Mouse (Mus musculus): ENCODE results near the gene Cul1.
"Not testable (repeated sequence)": the region's sequence is repeated elsewhere in the genome, so short reads cannot be mapped to it uniquely, and the experiment has no call there.

The Cul1 gene

GRCm38 (mm10) chr6:47453098-47453497 lies at the start of gene Cul1:
Cul1 (plus strand) TSS chr6:47453398.
- DNase-seq (ENCODE audit: low read depth): peak; percentile 20

GRCm38 (mm10) chr6:47404419-47405382 lies 48.5 kb upstream of the Cul1 start:
- no peak for DNase-seq (ENCODE audit: low read depth)

GRCm38 (mm10) chr6:47412886-47413606 lies 40.2 kb upstream of the Cul1 start:
- no peak for DNase-seq (ENCODE audit: low read depth)

- no peak for DNase-seq (ENCODE audit: low read depth)
Observed at GRCm38 (mm10) chr6:47413656-47414055, 39.5 kb upstream of the Cul1 start.

GRCm38 (mm10) chr6:47418691-47419090 lies 34.5 kb upstream of the Cul1 start:
- no peak for DNase-seq (ENCODE audit: low read depth)

GRCm38 (mm10) chr6:47420156-47420555 lies 33.0 kb upstream of the Cul1 start:
- no peak for DNase-seq (ENCODE audit: low read depth)

- DNase-seq (ENCODE audit: low read depth): no peak
Observed at GRCm38 (mm10) chr6:47421221-47421620, 32.0 kb upstream of the Cul1 start.

GRCm38 (mm10) chr6:47426136-47426535 lies 27.1 kb upstream of the Cul1 start:
- no peak for DNase-seq (ENCODE audit: low read depth)

- not testable (repeated sequence) for DNase-seq (ENCODE audit: low read depth)
Observed at GRCm38 (mm10) chr6:47426556-47426955, 26.6 kb upstream of the Cul1 start.

- not testable (repeated sequence) for DNase-seq (ENCODE audit: low read depth)
Observed at GRCm38 (mm10) chr6:47432795-47433194, 20.4 kb upstream of the Cul1 start.

- no peak for DNase-seq (ENCODE audit: low read depth)
Observed at GRCm38 (mm10) chr6:47440080-47440479, 13.1 kb upstream of the Cul1 start.

- DNase-seq (ENCODE audit: low read depth): no peak
Observed at GRCm38 (mm10) chr6:47447658-47448057, 5.5 kb upstream of the Cul1 start.

GRCm38 (mm10) chr6:47453522-47454130 lies 428 bp downstream of the Cul1 start:
- peak; percentile 62 for DNase-seq (ENCODE audit: low read depth)

GRCm38 (mm10) chr6:47454131-47454574 lies 955 bp downstream of the Cul1 start:
- DNase-seq (ENCODE audit: low read depth): peak; percentile 78

GRCm38 (mm10) chr6:47454575-47455571 lies 1.7 kb downstream of the Cul1 start:
- peak; percentile 67 for DNase-seq (ENCODE audit: low read depth)

GRCm38 (mm10) chr6:47455843-47456242 lies 2.6 kb downstream of the Cul1 start:
- DNase-seq (ENCODE audit: low read depth): no peak

GRCm38 (mm10) chr6:47456853-47457252 lies 3.7 kb downstream of the Cul1 start:
- DNase-seq (ENCODE audit: low read depth): no peak

- peak; percentile 46 for DNase-seq (ENCODE audit: low read depth)
Observed at GRCm38 (mm10) chr6:47465400-47465799, 12.2 kb downstream of the Cul1 start.

GRCm38 (mm10) chr6:47466488-47466887 lies 13.3 kb downstream of the Cul1 start:
- DNase-seq (ENCODE audit: low read depth): no peak

GRCm38 (mm10) chr6:47467058-47467457 lies 13.9 kb downstream of the Cul1 start:
- no peak for DNase-seq (ENCODE audit: low read depth)

- no peak for DNase-seq (ENCODE audit: low read depth)
Observed at GRCm38 (mm10) chr6:47469760-47470159, 16.6 kb downstream of the Cul1 start.
